Mouse (Mus musculus): ENCODE results near the gene Ptgr1. TPM values are rescaled to one million over a fixed set of nuclear protein-coding genes. Genes with fewer than 3 reads are reported as not detected.

Gene Ptgr1
- 0.72 to 1.6 TPM (median 0.85 TPM) in 4 replicates for total RNA-seq (2023; ENCODE audit: inconsistent age)

DNA sequence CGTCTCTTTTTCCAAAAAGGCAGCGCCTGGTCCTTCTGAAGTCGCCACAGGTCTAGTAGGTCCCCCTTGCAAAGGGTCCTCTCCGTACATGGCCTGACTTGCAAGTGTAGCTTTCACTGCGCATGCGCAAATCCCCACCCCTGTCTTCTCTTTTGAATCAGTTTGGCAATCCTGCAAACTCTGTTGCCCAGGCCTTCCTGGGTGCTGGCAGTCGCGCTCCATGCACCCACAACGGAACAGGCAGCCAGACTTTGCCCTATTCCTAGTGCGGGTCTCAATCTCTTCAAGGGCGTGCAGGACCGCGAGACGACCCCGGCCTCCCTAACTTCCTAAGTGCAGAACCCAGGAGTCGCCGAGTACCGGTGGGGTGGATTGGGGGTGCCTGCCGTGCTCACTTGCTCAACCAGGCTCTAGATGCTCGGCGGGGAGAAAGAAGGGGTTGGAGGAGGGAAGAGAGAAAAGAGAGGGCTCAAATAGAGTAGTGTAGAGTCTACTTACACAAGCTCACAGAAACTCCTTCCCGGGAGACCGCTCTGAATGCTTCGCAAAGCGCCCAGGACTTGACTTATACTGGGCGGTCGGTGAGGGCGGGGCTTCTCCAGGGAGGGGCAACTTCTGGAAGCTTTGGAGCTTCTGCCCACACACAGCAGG lies at the start of gene Ptgr1:
Gene Ptgr1 (minus strand): TSS at position 580 of the 651 bp plus-strand sequence.

DNA sequence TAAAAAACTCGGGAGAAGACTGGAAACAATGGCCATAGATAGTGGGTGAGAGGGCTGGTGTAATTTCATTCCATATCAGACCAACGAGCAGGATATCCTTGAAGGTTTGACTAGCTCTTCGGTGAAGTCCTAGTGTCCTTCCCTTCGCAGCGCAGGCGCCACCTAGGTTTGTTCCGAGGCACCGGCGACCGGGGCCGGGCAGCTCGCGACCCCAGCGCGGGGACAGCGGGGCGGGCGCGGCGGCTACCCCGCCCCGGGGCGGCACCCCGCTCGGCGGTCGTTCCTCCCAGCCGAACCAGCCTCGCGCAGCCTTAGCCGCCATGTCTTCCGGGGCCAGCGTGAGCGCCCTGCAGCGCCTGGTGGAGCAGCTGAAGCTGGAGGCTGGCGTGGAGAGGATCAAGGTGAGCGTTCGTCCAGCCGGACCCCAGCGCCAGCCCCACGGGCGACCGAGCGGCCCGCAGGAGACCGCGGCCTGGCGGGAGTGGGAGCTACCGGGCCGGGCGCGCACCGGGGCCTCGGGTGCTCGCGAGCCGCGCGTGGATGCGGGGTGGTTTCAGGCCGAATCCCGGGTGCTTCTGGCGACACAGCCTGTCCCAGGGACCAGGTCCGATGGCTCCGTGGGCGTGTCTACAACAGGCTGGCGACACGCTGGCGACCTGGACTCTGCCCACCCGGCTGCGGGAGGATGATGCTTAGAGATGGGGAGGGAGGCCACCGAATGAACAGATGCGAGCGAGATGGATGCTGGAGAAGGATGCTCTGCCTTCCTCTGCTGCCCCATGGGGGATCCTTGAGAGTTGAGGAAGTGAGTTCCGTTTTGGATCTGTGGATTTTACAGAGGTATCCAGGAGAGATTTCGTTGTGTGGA lies 48.2 kb upstream of the Ptgr1 start, which contains the start of gene Gng10:
Gene Gng10 (plus strand): TSS at position 171 of the 868 bp plus-strand sequence.

DNA sequence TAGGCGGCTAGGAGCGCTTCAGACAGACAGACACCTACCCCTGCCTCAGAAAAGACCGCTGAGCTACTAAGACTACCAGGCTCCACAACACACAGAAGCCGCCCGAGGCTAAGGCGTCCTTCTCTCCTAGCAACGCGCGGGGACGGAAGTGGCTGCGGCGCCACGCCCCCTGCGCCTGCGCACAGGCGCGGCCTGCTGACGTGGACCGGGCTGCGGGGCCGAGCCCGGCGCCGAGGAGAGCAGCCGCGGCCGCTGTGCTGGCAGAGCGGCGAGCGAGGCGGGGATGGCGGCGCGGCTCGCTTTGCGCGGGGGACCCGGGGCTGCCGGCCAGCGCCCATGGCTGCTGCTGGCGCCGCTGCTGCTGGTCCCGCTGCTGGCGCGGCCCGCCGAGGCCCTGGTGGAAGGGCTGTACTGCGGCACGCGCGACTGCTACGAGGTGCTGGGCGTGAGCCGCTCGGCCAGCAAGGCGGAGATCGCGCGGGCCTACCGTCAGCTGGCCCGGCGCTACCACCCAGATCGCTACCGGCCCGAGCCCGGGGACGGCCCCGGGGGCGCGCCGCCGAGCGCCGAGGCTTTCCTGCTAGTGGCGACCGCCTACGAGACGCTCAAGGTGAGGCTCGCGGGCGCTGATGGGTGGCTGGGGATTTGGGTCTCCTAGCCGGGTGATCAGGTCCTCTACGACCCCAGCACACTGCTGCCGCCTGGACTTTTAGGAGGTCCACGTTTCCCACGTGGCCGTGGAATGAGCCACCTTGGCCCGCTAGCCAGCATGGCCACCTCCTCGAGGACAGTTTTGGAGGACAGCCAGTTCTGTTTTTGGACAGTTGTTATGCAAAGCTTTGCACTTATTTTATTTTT lies 16.3 kb upstream of the Ptgr1 start, which contains the start of gene Gm20503:
Gene Gm20503 (plus strand): TSS at position 263 of the 858 bp plus-strand sequence.

DNA sequence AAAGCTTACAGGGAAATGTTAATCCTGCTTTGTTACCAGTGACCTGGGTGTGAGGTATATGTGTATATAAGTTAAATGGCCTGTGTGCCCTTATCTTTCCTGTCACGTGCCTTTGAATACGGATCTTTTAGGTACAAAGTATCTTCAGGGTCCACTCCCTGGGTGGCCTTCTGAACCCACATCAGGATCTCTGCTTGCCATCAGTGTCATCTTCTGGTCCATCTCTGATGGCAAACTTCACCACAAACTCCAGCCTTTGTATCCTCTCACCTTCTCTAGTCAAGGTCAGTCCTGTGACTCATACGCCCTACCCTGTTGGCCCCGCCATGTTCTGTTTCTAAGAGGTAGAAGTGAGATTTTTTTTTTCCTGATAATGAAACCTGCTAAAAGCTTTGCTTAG lies 7.8 kb upstream of the Ptgr1 start, which contains the start of gene Dnajc25:
Gene Dnajc25 (plus strand): TSS at position 301 of the 400 bp plus-strand sequence.

DNA sequence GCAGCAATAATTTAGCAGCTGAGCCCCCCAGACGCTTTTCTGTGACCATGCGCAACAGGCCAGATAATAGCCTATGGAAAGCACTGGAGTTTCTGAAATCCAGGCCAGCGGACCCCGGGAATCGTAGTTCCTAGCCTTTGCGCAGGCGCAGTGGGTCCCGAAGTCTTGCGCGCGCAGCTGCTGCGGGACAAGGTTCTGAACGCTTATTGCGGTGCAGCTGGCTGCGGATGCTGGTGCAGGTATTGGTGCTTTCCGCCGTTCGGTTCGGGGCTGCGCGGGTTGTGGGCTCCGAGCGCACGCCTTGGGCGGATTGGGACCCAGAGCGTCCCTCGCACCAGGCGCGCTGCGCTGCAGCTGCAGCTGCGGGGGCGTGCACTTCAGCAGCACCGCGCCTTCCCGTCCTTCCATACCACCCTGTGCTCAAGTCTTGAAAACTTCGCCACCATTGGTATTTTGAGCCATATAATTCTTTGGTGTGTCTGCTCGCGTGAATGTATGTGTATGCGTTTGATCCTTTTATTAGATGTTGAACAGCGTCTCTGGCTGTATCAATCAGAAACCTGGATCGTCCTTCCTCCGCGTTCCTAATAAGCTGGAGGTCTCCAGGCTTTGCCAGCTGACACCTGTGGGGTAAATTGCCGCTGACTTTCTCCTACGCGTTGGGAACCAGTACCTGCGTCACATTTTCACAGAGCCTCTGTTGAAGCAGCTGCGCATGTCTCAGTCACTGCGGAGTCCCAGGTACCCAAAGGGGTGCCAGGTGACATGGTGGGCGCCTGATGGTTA lies 43.3 kb downstream of the Ptgr1 start, which contains the start of gene Zkscan16:
Gene Zkscan16 (plus strand): TSS at position 209 of the 786 bp plus-strand sequence.

Other genes starting within 250 kb of the Ptgr1 start
- 0.13 to 0.36 TPM in 2 of 4 replicates, not detected in the others for gene Olfr267, start 199.4 kb downstream of the Ptgr1 start, total RNA-seq (2023; ENCODE audit: inconsistent age)
- 109 to 124 TPM (median 113 TPM) in 4 replicates for gene Ecpas, start 74.4 kb downstream of the Ptgr1 start, total RNA-seq (2023; ENCODE audit: inconsistent age)
- gene Zkscan16, start 43.5 kb downstream of the Ptgr1 start, total RNA-seq (2023; ENCODE audit: inconsistent age) = 0.18 to 0.24 TPM (median 0.22 TPM) in 3 of 4 replicates, not detected in the other
- gene Dnajc25, start 7.9 kb upstream of the Ptgr1 start, total RNA-seq (2023; ENCODE audit: inconsistent age) = 9.7 to 10.8 TPM (median 10.2 TPM) in 4 replicates
- gene Gm20503, start 16.1 kb upstream of the Ptgr1 start, total RNA-seq (2023; ENCODE audit: inconsistent age) = 2.4 TPM in 1 of 4 replicates, not detected in the others
- 54.0 to 70.8 TPM (median 64.8 TPM) in 4 replicates for gene Gng10, start 48.0 kb upstream of the Ptgr1 start, total RNA-seq (2023; ENCODE audit: inconsistent age)
- gene AI481877, start 151.9 kb upstream of the Ptgr1 start, total RNA-seq (2023; ENCODE audit: inconsistent age) = not detected in 4 replicates
- 96.5 to 100 TPM (median 99.1 TPM) in 4 replicates for gene Ugcg, start 202.1 kb upstream of the Ptgr1 start, total RNA-seq (2023; ENCODE audit: inconsistent age)

Data from B cell, adult (primary cell).